Mouse (Mus musculus): Measurements from ENCODE around the gene Grm4. TPM values are rescaled to one million over a fixed set of nuclear protein-coding genes. Genes with fewer than 3 reads are reported as not detected.

Gene Grm4
- total and polyA plus RNA-seq, 3 experiments = 0.06 TPM; not detected in 2

GRCm38 (mm10) chr17:27557181-27557926 is 36.2 kb upstream of the Grm4 start (continued):
- TF ChIP-seq E2F4 (IDR thresholded peaks at IDR 0.05; ENCODE audit: borderline replicate concordance, low read depth, low read length) (peak; percentile 55; the same call in 1 of the 2 replicates), NRF1 (IDR thresholded peaks at IDR 0.05; ENCODE audit: insufficient read depth, low read depth, low read length, poor library complexity, severe bottlenecking) (no peak), MXI1 (IDR thresholded peaks at IDR 0.05; ENCODE audit: low read depth, low read length) (peak; percentile 92), HCFC1 (IDR thresholded peaks at IDR 0.05; ENCODE audit: low read depth, low read length) (peak; percentile 63; the same call in 1 of the 2 replicates), ZMIZ1 (IDR thresholded peaks at IDR 0.05; ENCODE audit: low read depth, low read length) (no peak), POLR2AphosphoS5 (IDR thresholded peaks at IDR 0.05; ENCODE audit: borderline replicate concordance, low read depth, low read length) (no peak), ZC3H11A (IDR thresholded peaks at IDR 0.05; ENCODE audit: low read depth, low read length) (no peak), JUND (IDR thresholded peaks at IDR 0.05; ENCODE audit: low read depth, low read length) (no peak), MYC (IDR thresholded peaks at IDR 0.05; ENCODE audit: low read depth, low read length) (peak; percentile 92), CHD1 (IDR thresholded peaks at IDR 0.05; ENCODE audit: low read depth, low read length) (no peak), USF2 (IDR thresholded peaks at IDR 0.05; ENCODE audit: borderline replicate concordance in 1 of 2, insufficient read depth in 1 of 2, low read depth in 1 of 2, low read length in 2 of 2) (no peak)

DNA sequence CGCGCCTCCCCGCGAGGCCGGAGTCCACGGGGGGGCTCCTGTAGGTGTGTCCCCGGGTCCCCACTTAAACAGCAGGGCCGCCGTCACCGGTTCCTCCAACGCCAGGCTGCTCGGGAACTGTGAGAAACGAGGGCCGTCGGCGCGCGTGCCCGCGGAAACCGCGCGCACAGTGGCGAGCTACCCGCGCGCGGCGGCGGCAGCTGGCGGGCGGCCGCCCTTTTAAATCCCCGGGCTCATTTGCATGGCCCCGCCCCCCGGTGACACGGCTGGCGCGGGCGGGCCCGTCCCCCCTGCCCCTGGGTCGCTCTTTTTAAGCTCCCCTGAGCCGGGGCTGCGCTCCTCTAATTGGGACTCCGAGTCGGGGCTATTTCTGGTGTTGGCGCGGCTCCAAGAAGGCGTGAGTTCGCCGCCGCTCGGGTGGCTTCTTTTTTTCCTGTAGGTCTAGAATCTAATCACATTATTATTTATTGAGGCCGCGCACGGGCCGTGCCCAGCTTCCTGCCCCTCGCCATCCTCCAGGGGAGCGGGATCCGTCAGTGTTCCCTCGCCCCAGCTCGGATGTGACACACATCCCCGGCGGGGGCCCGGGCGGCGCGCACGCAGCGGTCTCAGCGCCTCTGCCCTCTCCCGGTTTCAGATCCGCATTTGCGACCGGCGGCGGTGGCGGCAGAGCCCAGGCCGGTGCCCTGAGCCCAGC is 35.3 kb upstream of the Grm4 start, which contains the start of gene Hmga1:
TSS of gene Hmga1 (plus strand) at position 183 of the 697 bp plus-strand sequence.
- peak; percentile 95 for DNase-seq (ENCODE audit: low read depth, low spot score)
- Histone ChIP-seq H3K79me2 (ENCODE audit: control insufficient read depth, insufficient read depth, low read length, poor library complexity) (peaks cover 53% of the 10 kb centered on the region), H3K4me3 (ENCODE audit: control insufficient read depth in 1 of 2, insufficient read depth in 1 of 2, low read depth in 2 of 2, low read length in 2 of 2) (peak within 1 kb of the TSS; percentile 61 to 95), H3K9me3 (replicated peaks; ENCODE audit: insufficient read depth, low read length) (no peaks in the 10 kb centered on the region), H3K27me3 (ENCODE audit: control insufficient read depth in 1 of 2, insufficient read depth in 2 of 2, low read length in 2 of 2) (no peaks in the 10 kb centered on the region), H3K9ac (ENCODE audit: control insufficient read depth, low read depth, low read length, poor library complexity, severe bottlenecking) (peak within 1 kb of the TSS; percentile 99), H3K36me3 (ENCODE audit: control insufficient read depth in 1 of 2, insufficient read depth in 2 of 2, low read length in 2 of 2) (peaks cover 3 to 16% of the 10 kb centered on the region in 2 experiments), H3K4me1 (ENCODE audit: control insufficient read depth in 1 of 2, insufficient read depth in 2 of 2, low read length in 2 of 2) (peaks cover 0 to 26% of the 10 kb centered on the region in 2 experiments), H3K27ac (ENCODE audit: control insufficient read depth, low read depth, low read length) (peak within 1 kb of the TSS; percentile 95)
- TF ChIP-seq MAZ (IDR thresholded peaks at IDR 0.05; ENCODE audit: low read depth, low read length) = peak; percentile 75; the same call in 1 of the 2 replicates
- TF ChIP-seq POLR2A (IDR thresholded peaks at IDR 0.05; ENCODE audit: control insufficient read depth in 1 of 2, insufficient read depth in 1 of 2, low read depth in 1 of 2, low read length in 2 of 2, poor library complexity in 1 of 2) = peak; percentile 99 to 100
- TF ChIP-seq MYC (IDR thresholded peaks at IDR 0.05; ENCODE audit: low read depth, low read length) = no peak
- no peak for TF ChIP-seq ZC3H11A (IDR thresholded peaks at IDR 0.05; ENCODE audit: low read depth, low read length)
- TF ChIP-seq USF1 (IDR thresholded peaks at IDR 0.05; ENCODE audit: low read depth, low read length) = no peak
- TF ChIP-seq HCFC1 (IDR thresholded peaks at IDR 0.05; ENCODE audit: low read depth, low read length) = no peak; the same call in 1 of the 2 replicates
- TF ChIP-seq SIN3A (IDR thresholded peaks at IDR 0.05; ENCODE audit: low read length) = peak; percentile 61
- 0 out of 2 replicates have a peak, but pooled peaks have one; percentile 46 for TF ChIP-seq MEF2A (IDR thresholded peaks at IDR 0.05; ENCODE audit: extremely low read depth, insufficient replicate concordance, low read depth, low read length, poor library complexity, severe bottlenecking)
- peak in 1 of 3 experiments; percentile 7; a peak in 1 of 6 replicates for TF ChIP-seq CTCF (IDR thresholded peaks at IDR 0.05 in 2 of 3, conservative IDR thresholded peaks at IDR 0.05 in 1 of 3; ENCODE audit: control insufficient read depth in 1 of 3, insufficient read depth in 1 of 3, low read depth in 2 of 3, low read length in 3 of 3, poor library complexity in 1 of 3, severe bottlenecking in 1 of 3)
- no peak for TF ChIP-seq GABPA (IDR thresholded peaks at IDR 0.05; ENCODE audit: low read depth, low read length)
- TF ChIP-seq ETS1 (IDR thresholded peaks at IDR 0.05; ENCODE audit: low read depth, low read length) = peak; percentile 59; the same call in 1 of the 2 replicates
- peak; percentile 96 for TF ChIP-seq TBP (IDR thresholded peaks at IDR 0.05; ENCODE audit: low read depth, low read length)
- peak; percentile 100 for TF ChIP-seq ZMIZ1 (IDR thresholded peaks at IDR 0.05; ENCODE audit: low read depth, low read length)
- TF ChIP-seq POLR2AphosphoS2 (IDR thresholded peaks at IDR 0.05; ENCODE audit: low read length) = peak; percentile 99
- peak; percentile 77; the same call in 1 of the 2 replicates for TF ChIP-seq CHD1 (IDR thresholded peaks at IDR 0.05; ENCODE audit: low read depth, low read length)
- TF ChIP-seq RCOR1 (IDR thresholded peaks at IDR 0.05; ENCODE audit: low read depth, low read length) = no peak
- TF ChIP-seq NRF1 (IDR thresholded peaks at IDR 0.05; ENCODE audit: insufficient read depth, low read depth, low read length, poor library complexity, severe bottlenecking) = 0 out of 2 replicates have a peak, but pooled peaks have one; percentile 9
- TF ChIP-seq NELFE (IDR thresholded peaks at IDR 0.05; ENCODE audit: low read depth, low read length) = peak; percentile 100
- TF ChIP-seq TCF12 (IDR thresholded peaks at IDR 0.05; ENCODE audit: low read depth, low read length) = peak; percentile 60
